Mouse (Mus musculus): ENCODE measurements at regions not wholly inside any gene's neighbourhood (a gene's known extent, or its start where the extent isn't known, plus 50 kb on each side); places are given as distances from the start of the nearest gene placed in this dataset.

DNA sequence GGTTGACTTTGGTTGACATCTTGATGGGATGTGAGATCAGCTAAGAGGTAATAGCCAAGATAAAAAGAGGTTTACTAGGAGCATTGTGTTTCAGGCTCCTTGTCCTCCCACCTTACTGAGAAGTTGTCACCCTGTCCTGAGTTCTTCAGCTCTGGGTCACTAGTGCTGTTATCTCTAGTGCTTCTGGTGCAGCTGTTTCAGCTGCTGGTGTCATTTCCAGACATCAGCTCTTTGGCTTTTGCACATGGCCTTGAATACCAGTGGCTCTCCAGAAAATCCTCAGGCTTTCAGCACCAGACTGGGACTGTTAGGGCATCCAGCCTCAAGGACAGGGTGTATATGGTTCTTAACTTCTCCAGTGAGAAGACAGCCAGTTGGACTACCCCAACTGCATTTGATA lies 697.9 kb upstream of the Ncam2 start:
- ATAC-seq (ENCODE audit: low FRiP score, low TSS enrichment) (no peak), DNase-seq (no peak)
- H3K4me1 ChIP-seq (ENCODE audit: control insufficient read depth, insufficient read depth, low read length), result no peaks in the 10 kb centered on the region
- no peaks in the 10 kb centered on the region for H3K36me3 ChIP-seq (ENCODE audit: control insufficient read depth, insufficient read depth, low read length)
- H3K9ac ChIP-seq (replicated peaks; ENCODE audit: low read length), result no peak overlapping the region
- no peaks in the 10 kb centered on the region for H3K9me3 ChIP-seq (ENCODE audit: control insufficient read depth, low read length)
- no peak overlapping the region for H3K4me2 ChIP-seq (ENCODE audit: low read length)
- no peak overlapping the region for H3K4me3 ChIP-seq (replicated peaks; ENCODE audit: low read depth, low read length)
- no peak overlapping the region for H3K27ac ChIP-seq (replicated peaks; ENCODE audit: low read depth, low read length)
- H3K27me3 ChIP-seq (ENCODE audit: control insufficient read depth, insufficient read depth, low read length), result no peaks in the 10 kb centered on the region

DNA sequence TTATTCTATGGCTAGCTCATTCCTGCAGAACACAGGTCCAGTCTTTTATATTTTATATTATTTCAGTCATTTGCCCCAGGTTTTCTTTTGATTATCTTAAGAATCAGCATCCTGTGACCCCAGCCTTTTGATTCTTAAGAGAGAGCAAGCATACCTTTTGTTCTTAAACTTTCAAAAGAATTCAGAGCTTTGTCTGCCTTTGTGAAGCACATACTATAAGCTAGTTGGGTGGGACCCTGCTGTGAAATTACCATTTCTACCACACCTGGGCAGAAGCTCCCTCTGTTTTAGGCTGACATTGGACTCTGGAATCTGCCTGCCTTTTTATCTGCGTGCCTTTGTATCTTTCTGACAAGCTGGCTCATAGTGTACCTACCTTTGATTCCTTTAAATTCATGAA lies 697.2 kb upstream of the Ncam2 start:
- peak; percentile 1 for DNase-seq
- no peak overlapping the region for H3K4me3 ChIP-seq (replicated peaks; ENCODE audit: low read depth, low read length)

DNA sequence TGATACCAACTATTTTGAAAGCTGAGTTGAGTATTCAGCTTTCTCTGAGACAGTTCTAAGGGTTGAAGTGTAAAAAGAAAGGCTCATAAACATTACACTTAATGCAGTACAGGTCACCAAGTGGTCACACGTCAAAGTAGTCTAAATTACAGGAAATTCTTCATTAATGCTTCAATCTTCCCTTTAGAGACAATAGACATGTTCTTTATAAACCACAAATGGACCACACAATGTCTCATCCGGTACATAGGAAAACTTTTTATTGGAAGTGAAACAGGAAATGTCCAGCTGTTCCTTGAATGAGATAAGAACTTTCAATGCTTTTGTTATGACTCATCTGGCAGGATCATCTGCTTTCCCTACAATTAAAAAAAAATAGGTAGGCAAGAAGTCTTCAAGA lies 687.8 kb upstream of the Ncam2 start:
- Histone ChIP-seq H3K4me1 (ENCODE audit: control insufficient read depth, insufficient read depth, low read length) (no peaks in the 10 kb centered on the region), H3K27ac (replicated peaks; ENCODE audit: low read depth, low read length) (no peak overlapping the region), H3K4me2 (ENCODE audit: low read length) (no peak overlapping the region), H3K9me3 (ENCODE audit: control insufficient read depth, low read length) (no peaks in the 10 kb centered on the region), H3K27me3 (ENCODE audit: control insufficient read depth, insufficient read depth, low read length) (no peaks in the 10 kb centered on the region), H3K36me3 (ENCODE audit: control insufficient read depth, insufficient read depth, low read length) (no peaks in the 10 kb centered on the region), H3K9ac (replicated peaks; ENCODE audit: low read length) (no peak overlapping the region), H3K4me3 (replicated peaks; ENCODE audit: low read depth, low read length) (no peak overlapping the region)
- ATAC-seq (ENCODE audit: low FRiP score, low TSS enrichment) (no peak), DNase-seq (no peak)
- WGBS, result 96% methylated on average over 2 of the region's 2 CpGs

More for the DNA sequence above, 697.2 kb upstream of the Ncam2 start:
- no peaks in the 10 kb centered on the region for H3K36me3 ChIP-seq (ENCODE audit: control insufficient read depth, insufficient read depth, low read length)
- 43% methylated on average over 1 of the region's 1 CpGs for WGBS
- H3K9ac ChIP-seq (replicated peaks; ENCODE audit: low read length), result no peak overlapping the region
- H3K27ac ChIP-seq (replicated peaks; ENCODE audit: low read depth, low read length), result no peak overlapping the region
- no peaks in the 10 kb centered on the region for H3K4me1 ChIP-seq (ENCODE audit: control insufficient read depth, insufficient read depth, low read length)
- no peak for ATAC-seq (ENCODE audit: low FRiP score, low TSS enrichment)
- H3K9me3 ChIP-seq (ENCODE audit: control insufficient read depth, low read length), result no peaks in the 10 kb centered on the region
- no peaks in the 10 kb centered on the region for H3K27me3 ChIP-seq (ENCODE audit: control insufficient read depth, insufficient read depth, low read length)
- no peak overlapping the region for H3K4me2 ChIP-seq (ENCODE audit: low read length)

DNA sequence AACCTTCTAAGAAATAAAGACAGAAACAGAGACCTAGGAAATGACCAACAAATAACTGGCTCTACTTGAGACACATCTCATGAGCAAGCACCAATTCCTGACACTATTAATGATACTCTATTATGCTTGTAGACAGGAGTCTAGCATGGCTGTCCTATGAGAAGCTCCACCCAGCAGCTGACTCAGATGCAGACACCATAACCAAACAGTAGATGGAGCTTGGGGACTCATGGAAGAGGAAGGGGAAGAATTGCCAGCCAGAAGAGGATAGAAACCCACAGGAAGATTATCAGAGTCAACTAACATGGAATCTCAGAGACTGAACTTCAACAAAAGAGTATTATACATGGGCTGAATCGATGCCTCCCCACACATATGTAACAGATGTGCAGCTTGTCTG lies 662.5 kb upstream of the Ncam2 start:
- H3K9ac ChIP-seq (replicated peaks; ENCODE audit: low read length), result no peak overlapping the region
- no peak overlapping the region for H3K27ac ChIP-seq (replicated peaks; ENCODE audit: low read depth, low read length)
- ATAC-seq (ENCODE audit: low FRiP score, low TSS enrichment) (no peak), DNase-seq (no peak)
- H3K9me3 ChIP-seq (ENCODE audit: control insufficient read depth, low read length), result no peaks in the 10 kb centered on the region
- no peaks in the 10 kb centered on the region for H3K36me3 ChIP-seq (ENCODE audit: control insufficient read depth, insufficient read depth, low read length)
- H3K4me3 ChIP-seq (replicated peaks; ENCODE audit: low read depth, low read length), result no peak overlapping the region
- 82% methylated on average over 1 of the region's 1 CpGs for WGBS
- H3K4me1 ChIP-seq (ENCODE audit: control insufficient read depth, insufficient read depth, low read length), result no peaks in the 10 kb centered on the region
- no peak overlapping the region for H3K4me2 ChIP-seq (ENCODE audit: low read length)
- H3K27me3 ChIP-seq (ENCODE audit: control insufficient read depth, insufficient read depth, low read length), result no peaks in the 10 kb centered on the region

DNA sequence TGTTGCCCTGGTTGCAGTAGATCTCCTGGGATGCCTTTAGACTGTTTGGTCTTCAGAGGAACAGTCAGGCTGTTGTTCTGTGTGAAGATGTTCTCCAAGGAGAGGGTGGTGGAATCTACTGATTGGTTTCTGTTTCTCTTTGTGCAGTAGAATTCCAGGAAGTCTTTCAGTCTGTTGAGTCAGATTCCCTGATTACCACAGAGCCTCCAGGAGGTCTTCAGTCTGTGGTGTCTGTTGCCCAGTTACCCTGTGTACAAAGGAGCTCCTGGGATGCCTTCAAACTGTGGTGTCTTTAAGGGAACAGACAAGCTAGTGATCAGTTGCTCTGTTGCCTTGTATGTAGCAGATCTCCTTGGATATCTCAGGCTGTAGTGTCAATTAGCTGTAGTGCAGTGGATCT lies 653.9 kb upstream of the Ncam2 start:
- H3K27me3 ChIP-seq (ENCODE audit: control insufficient read depth, insufficient read depth, low read length), result no peaks in the 10 kb centered on the region
- H3K4me1 ChIP-seq (ENCODE audit: control insufficient read depth, insufficient read depth, low read length), result no peaks in the 10 kb centered on the region
- no peaks in the 10 kb centered on the region for H3K36me3 ChIP-seq (ENCODE audit: control insufficient read depth, insufficient read depth, low read length)
- H3K9me3 ChIP-seq (ENCODE audit: control insufficient read depth, low read length), result no peaks in the 10 kb centered on the region
- no peak overlapping the region for H3K4me3 ChIP-seq (replicated peaks; ENCODE audit: low read depth, low read length)
- no peak overlapping the region for H3K4me2 ChIP-seq (ENCODE audit: low read length)
- no peak overlapping the region for H3K27ac ChIP-seq (replicated peaks; ENCODE audit: low read depth, low read length)
- H3K9ac ChIP-seq (replicated peaks; ENCODE audit: low read length), result no peak overlapping the region
- ATAC-seq (ENCODE audit: low FRiP score, low TSS enrichment) (no peak), DNase-seq (no peak)

DNA sequence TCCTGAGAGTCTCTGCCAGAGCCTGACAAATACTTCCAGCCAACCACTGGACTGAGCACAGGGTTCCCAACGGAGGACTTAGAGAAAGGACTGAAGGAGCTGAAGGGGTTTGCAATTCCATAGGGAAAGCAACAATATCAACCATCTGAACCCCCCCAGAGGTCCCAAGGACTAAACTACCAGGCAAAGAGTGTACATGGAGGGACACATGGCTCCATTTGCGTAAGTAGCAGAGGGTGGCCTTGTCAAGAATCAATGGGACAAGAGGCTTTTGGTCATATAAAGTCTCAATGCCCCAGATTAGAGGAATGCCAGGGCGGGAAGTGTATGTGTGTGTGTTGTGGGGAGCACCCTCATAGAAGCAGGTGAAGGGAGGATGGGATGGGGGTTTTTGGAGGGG lies 633.4 kb upstream of the Ncam2 start:
- WGBS, result 84% methylated on average over 3 of the region's 3 CpGs
- no peaks in the 10 kb centered on the region for H3K9me3 ChIP-seq (ENCODE audit: control insufficient read depth, low read length)
- no peaks in the 10 kb centered on the region for H3K27me3 ChIP-seq (ENCODE audit: control insufficient read depth, insufficient read depth, low read length)
- no peak overlapping the region for H3K9ac ChIP-seq (replicated peaks; ENCODE audit: low read length)
- no peak overlapping the region for H3K27ac ChIP-seq (replicated peaks; ENCODE audit: low read depth, low read length)
- ATAC-seq (ENCODE audit: low FRiP score, low TSS enrichment), result no peak
- no peak for DNase-seq
- no peak overlapping the region for H3K4me3 ChIP-seq (replicated peaks; ENCODE audit: low read depth, low read length)
- H3K4me2 ChIP-seq (ENCODE audit: low read length), result no peak overlapping the region
- no peaks in the 10 kb centered on the region for H3K36me3 ChIP-seq (ENCODE audit: control insufficient read depth, insufficient read depth, low read length)
- no peaks in the 10 kb centered on the region for H3K4me1 ChIP-seq (ENCODE audit: control insufficient read depth, insufficient read depth, low read length)

DNA sequence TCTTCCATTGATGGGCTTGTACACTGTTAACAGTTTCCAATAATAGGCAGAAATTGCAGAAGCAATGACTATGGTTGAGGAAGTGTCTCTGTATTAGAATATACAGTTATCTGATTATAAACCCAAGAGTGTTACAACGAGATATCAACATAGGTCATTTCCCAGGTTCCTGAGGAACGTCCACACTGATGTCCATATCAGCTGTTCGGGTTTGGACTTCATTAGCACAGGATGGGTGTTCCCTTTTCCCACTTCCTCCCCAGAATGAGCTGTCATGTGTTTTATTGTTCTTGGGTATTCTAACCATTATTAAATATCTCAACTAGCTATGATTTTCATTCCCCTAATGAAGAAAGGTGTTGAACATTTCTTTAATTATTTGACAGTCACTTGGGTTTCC lies 613.2 kb upstream of the Ncam2 start:
- no peak overlapping the region for H3K27ac ChIP-seq (replicated peaks; ENCODE audit: low read depth, low read length)
- no peak overlapping the region for H3K4me3 ChIP-seq (replicated peaks; ENCODE audit: low read depth, low read length)
- WGBS, result 88% methylated on average over 3 of the region's 3 CpGs
- no peak overlapping the region for H3K4me2 ChIP-seq (ENCODE audit: low read length)
- H3K4me1 ChIP-seq (ENCODE audit: control insufficient read depth, insufficient read depth, low read length), result no peaks in the 10 kb centered on the region
- DNase-seq (no peak), ATAC-seq (ENCODE audit: low FRiP score, low TSS enrichment) (no peak)
- H3K9ac ChIP-seq (replicated peaks; ENCODE audit: low read length), result no peak overlapping the region
- no peaks in the 10 kb centered on the region for H3K27me3 ChIP-seq (ENCODE audit: control insufficient read depth, insufficient read depth, low read length)
- no peaks in the 10 kb centered on the region for H3K9me3 ChIP-seq (ENCODE audit: control insufficient read depth, low read length)
- no peaks in the 10 kb centered on the region for H3K36me3 ChIP-seq (ENCODE audit: control insufficient read depth, insufficient read depth, low read length)

DNA sequence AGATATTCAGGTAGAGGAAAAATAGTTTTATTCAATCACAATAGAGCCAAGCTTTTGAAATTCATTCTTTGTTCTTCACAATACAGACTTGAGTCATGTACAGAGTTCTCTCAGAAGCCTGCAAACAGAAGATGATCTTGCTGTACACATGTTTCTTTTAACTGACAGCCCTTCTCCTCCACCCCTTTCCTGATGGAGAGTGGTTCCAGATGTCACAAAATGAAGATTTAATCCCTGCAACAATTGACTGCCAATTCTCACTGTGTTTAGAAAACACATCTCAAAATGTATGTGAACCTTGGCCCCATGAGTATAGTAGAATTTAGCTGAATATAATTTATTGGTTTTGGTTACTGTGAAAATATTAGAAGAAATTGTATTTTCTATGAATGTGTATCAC lies 596.6 kb upstream of the Ncam2 start:
- H3K4me2 ChIP-seq (ENCODE audit: low read length), result no peak overlapping the region
- no peaks in the 10 kb centered on the region for H3K36me3 ChIP-seq (ENCODE audit: control insufficient read depth, insufficient read depth, low read length)
- H3K9ac ChIP-seq (replicated peaks; ENCODE audit: low read length), result no peak overlapping the region
- H3K4me3 ChIP-seq (replicated peaks; ENCODE audit: low read depth, low read length), result no peak overlapping the region
- DNase-seq, result no peak
- no peak overlapping the region for H3K27ac ChIP-seq (replicated peaks; ENCODE audit: low read depth, low read length)
- no peaks in the 10 kb centered on the region for H3K27me3 ChIP-seq (ENCODE audit: control insufficient read depth, insufficient read depth, low read length)
- H3K4me1 ChIP-seq (ENCODE audit: control insufficient read depth, insufficient read depth, low read length), result no peaks in the 10 kb centered on the region
- no peaks in the 10 kb centered on the region for H3K9me3 ChIP-seq (ENCODE audit: control insufficient read depth, low read length)
- ATAC-seq (ENCODE audit: low FRiP score, low TSS enrichment), result no peak

All from midbrain, embryonic 14.5 days (tissue).